Mouse (Mus musculus) olfactory bulb, adult 2 months (tissue): ENCODE data around the gene 1700086D15Rik.

Experiments
- CTCF ChIP-seq: fragments of 200-500 bp; IDR thresholded peaks from 2 replicates; pipeline ENCODE4 v1.5.1; 2012; ENCODE audit warnings: low read depth, mild to moderate bottlenecking, low read length, moderate library complexity; ENCODE audit not compliant: insufficient read depth
- POLR2A ChIP-seq: fragments of 200-500 bp; IDR thresholded peaks from 2 replicates; pipeline ENCODE4 v1.6.1; 2012; ENCODE audit warnings: mild to moderate bottlenecking, low read depth, low read length, moderate library complexity; ENCODE audit not compliant: insufficient read depth

DNA sequence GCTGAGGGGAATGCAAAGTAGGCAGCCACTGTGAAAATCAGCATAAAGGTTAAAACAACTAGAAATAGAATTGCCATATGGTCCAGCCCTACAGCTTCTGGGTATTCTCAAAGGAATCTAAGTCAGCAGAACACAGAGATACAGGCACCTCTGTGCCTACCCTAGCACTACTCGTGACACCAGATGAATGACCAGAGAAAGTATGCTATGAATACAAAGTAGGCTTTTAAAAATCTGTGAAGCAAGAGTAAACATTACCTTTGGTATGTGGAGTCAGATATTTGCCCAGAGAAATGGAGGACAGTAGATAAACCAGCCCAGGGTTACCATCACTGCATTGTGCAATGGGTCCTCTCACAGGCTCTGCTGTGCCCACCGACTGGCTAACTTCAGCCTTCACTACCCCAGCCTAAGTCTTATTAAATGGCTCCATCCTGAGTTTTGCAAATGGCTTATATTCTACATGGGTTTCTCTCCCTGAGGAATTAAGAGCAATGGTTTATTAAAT, 22.5 kb downstream of the 1700086D15Rik start:
- no peak for TF ChIP-seq POLR2A
- TF ChIP-seq CTCF: no peak
